Mouse (Mus musculus): ENCODE measurements around the gene Zdhhc12. TPM values are rescaled to one million over a fixed set of nuclear protein-coding genes. Genes with fewer than 3 reads are reported as not detected.
"Not testable (repeated sequence)": the region's sequence is repeated elsewhere in the genome, so short reads cannot be mapped to it uniquely, and the experiment has no call there.

The Zdhhc12 gene
- 29.6 TPM for polyA plus RNA-seq (2021)

DNA sequence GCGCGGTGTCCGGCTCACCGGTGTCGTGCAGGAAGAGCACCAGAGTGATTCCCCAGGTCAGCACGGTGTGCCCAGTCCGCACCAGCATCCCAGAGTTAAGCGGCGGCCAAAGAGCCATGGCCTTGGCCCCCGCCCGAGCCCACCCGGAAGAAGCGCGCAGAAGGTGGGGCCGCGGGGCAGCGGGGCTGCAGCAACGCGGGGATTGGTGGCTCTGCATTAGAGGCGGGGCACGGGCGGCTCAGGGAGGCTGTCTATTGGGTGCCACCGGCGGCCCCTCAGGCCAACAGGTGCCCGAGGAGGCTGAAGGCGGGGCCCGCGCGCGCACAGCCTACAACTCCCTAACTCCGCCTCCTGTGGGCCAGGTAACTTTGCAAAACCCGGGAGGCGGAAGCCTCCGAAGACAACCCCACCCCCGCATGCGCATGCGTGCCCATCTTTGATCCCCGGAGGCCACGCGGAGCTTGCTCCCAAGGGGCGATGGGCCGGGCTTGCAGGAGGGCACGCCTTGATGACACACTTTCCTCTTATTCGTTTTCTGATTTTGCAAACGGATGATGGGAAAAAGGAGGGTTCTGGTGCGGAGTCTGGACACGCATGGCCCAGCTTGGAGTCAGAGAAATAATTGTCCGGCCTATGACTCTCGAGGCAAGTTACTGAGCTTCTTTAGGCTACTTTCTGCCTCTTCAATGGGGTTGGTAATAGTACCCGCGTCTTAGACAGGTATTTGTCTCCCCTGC is at the start of gene Zdhhc12:
Zdhhc12 (minus strand) TSS at position 178 of the 737 bp plus-strand sequence.
- CTCF ChIA-PET, result interaction anchor here (1.2 kb wide), 1 partner anchor 16 kb away, joined by 3 read pairs; the partner anchor contains the start of gene Pkn3
- no peak for TF ChIP-seq CTCF (IDR thresholded peaks at IDR 0.05)
- in situ Hi-C loops (cut with MboI; ENCODE audit: low pct_unique_long_range_greater_than_20kb), result no loop called here
- DNase-seq (ENCODE audit: low read depth, low spot score), result peak; percentile 89
- ATAC-seq, result peak; percentile 90
- no peaks in the 10 kb centered on the region for H3K27me3 ChIP-seq
- POLR2A ChIA-PET, result interaction anchor here (1.5 kb wide), 1 partner anchor 51 kb away, joined by 4 read pairs; no protein-coding TSS in a partner anchor

DNA sequence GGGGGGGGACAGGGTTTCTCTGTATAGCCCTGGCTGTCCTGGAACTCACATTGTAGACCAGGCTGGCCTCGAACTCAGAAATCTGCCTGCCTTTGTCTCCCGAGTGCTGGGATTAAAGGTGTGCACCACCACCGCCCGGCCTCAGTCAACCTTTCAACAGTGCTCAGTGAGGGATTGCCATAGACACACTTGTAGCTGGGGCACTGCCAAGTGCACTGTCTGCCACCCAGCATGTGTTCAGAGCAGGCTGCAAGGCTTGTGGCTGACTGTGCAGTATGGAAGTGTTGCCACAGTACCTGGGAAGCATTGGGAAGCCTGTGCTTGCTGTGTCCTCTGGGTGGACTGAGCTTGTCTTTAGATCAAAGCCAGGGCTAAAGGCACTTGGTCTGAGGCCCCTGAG is 46.6 kb upstream of the Zdhhc12 start:
- POLR2A ChIA-PET; in situ Hi-C loops (cut with MboI; ENCODE audit: low pct_unique_long_range_greater_than_20kb); DNase-seq (ENCODE audit: low read depth, low spot score); H3K27me3 ChIP-seq; ATAC-seq: not testable (repeated sequence)
- CTCF ChIA-PET, result interaction anchor here (1.0 kb wide), 2 partner anchors 22 kb away, joined by 3 read pairs; no protein-coding TSS in a partner anchor

DNA sequence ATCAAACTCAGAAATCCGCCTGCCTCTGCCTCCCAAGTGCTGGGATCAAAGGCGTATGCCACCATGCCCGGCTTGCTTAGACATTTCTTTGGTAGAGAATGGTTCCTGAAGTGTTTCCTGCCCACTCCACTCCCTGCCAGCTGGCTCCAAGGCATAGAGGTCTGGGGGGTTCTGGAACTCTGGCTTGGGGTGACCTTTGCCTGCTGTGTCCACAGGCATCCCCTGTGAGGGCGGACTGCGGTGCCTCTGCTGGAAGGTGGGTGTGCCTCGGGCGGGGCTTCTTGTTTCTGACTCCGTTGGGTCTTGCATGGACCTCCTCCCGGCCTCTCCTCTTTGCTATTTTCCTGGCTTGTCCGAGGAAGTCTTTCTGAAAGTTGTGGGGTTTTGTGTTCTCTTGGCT is 43.0 kb upstream of the Zdhhc12 start:
- CTCF ChIA-PET, result interaction anchor here (1.0 kb wide), 1 partner anchor 9 kb away, joined by 3 read pairs; no protein-coding TSS in a partner anchor
- in situ Hi-C loops (cut with MboI; ENCODE audit: low pct_unique_long_range_greater_than_20kb), result no loop called here
- ATAC-seq (no peak), DNase-seq (ENCODE audit: low read depth, low spot score) (no peak)
- POLR2A ChIA-PET, result interaction anchor here (1.9 kb wide), 2 partner anchors 8 to 11 kb away, joined by 6 to 10 read pairs; no protein-coding TSS in a partner anchor
- H3K27me3 ChIP-seq, result no peaks in the 10 kb centered on the region
- no peak for TF ChIP-seq CTCF (IDR thresholded peaks at IDR 0.05)

DNA sequence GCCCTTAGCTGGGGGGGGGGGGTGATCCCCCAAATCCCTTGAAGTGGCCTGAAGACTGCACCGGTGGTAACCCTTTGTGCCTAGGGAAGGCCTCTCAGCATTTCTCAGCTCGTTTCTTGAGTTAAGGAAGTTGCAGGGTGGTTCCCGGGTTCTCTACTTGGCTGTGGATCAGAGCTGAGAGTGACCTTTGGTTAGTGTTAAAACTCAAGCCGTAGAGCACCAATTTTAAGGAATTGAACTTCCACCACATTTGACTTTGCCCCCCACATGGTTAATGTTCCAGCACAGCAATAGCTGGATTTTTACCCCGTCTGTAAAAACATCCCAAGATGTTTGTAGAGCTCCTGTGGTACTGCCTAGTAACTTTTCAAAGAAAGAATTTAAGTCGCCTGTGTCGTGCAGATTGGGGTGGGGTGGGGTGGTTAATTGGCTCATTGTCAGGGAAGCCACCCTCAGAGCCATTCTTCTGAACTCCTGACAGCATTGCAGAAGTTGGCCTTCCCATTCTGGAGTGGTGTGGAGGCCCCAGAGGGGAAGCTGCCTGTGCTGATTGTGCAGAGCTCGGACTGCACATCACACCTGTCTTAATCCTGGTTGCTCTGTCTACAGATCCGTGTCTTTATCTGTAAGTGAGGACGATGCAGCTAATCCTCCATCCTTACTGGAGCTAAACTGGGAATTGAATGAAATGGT is 41.6 kb upstream of the Zdhhc12 start:
- CTCF ChIA-PET, result interaction anchor here (0.8 to 2.6 kb wide), 7 partner anchors 9 to 225 kb away, joined by 3 to 8 read pairs (median 4); partner anchors contain the start of gene Spout1

DNA sequence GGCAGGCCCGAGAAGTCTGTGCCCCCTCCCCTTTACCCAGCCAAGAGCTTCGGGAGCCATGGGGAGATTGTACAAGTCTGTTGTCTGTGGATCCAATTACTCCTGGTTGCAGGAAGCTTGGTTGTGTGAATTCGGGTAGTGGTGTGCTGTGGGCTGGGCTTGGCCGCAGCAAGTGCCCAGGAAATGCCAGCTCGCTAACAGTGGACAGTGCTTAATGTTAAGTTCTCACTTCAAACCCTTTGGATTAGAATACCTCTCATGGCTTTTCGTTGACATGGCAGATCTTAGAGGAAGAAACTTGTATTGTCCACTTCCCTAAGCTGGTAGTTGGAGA is 40.9 kb upstream of the Zdhhc12 start:
- ChIA-PET CTCF (interaction anchor here (1.4 to 2.6 kb wide), 4 partner anchors 10 to 44 kb away, joined by 4 to 8 read pairs (median 6); partner anchors contain the start of gene Spout1), POLR2A (interaction anchor here (0.7 to 4.1 kb wide), 7 partner anchors 10 to 328 kb away, joined by 3 to 18 read pairs (median 5); partner anchors contain the start of genes Endog and Zer1)
- H3K27me3 ChIP-seq, result no peaks in the 10 kb centered on the region
- ATAC-seq (no peak), DNase-seq (ENCODE audit: low read depth, low spot score) (no peak)
- TF ChIP-seq CTCF (IDR thresholded peaks at IDR 0.05), result no peak
- in situ Hi-C loops (cut with MboI; ENCODE audit: low pct_unique_long_range_greater_than_20kb), result no loop called here

More for the DNA sequence above, 41.6 kb upstream of the Zdhhc12 start:
- TF ChIP-seq CTCF (IDR thresholded peaks at IDR 0.05), result no peak
- in situ Hi-C loops (cut with MboI; ENCODE audit: low pct_unique_long_range_greater_than_20kb), result no loop called here
- POLR2A ChIA-PET, result interaction anchor here (0.7 to 4.1 kb wide), 6 partner anchors 10 to 328 kb away, joined by 3 to 18 read pairs (median 8); partner anchors contain the start of genes Endog and Zer1
- DNase-seq (ENCODE audit: low read depth, low spot score) (no peak), ATAC-seq (no peak)
- no peaks in the 10 kb centered on the region for H3K27me3 ChIP-seq

DNA sequence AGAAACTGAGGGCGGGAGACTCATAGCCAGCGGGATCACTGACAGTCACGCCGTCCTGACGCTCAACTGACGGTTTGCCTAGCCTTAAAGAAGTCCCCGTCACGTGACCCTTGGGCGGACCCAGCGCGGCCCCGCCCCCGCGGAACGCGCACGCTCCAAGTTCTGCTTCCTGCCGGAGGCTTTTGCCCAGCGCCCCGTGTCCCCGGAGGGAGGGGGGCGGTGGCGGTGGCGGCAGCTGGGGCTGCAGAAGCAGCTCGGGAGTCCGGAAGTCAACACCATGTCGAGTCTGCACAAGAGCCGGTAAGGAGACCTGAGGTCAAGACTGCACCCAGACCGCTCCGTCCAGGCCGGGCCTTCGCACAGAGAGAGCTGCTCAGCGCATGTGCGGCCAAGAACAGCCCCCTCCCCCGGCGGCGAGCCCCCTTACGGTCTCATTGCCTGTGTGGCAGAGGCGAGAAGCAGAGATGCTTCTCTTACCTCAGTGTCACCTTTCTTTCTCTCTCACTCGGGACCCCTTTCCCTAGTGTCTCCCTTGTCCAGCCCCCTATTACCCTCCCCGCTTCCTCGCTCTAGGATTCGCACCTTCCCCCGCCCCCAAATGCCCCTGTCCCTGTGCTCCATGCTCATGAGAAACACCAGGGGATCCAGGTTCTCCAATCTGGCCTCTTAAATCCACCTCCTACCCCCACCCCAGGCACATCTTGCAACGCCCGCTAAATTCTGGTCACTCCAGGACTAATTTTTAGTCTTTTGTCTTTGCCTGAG is 40.3 kb upstream of the Zdhhc12 start, which contains the start of gene Tbc1d13:
Tbc1d13 (plus strand) TSS at position 134 of the 765 bp plus-strand sequence.
- no peaks in the 10 kb centered on the region for H3K27me3 ChIP-seq
- CTCF ChIA-PET, result interaction anchor here (1.4 to 2.6 kb wide), 6 partner anchors 11 to 44 kb away, joined by 4 to 8 read pairs (median 6); partner anchors contain the start of gene Spout1
- DNase-seq (ENCODE audit: low read depth, low spot score) (peak; percentile 56), ATAC-seq (peak; percentile 76)
- POLR2A ChIA-PET, result interaction anchor here (0.7 to 4.1 kb wide), 5 partner anchors 10 to 329 kb away, joined by 3 to 18 read pairs (median 5); partner anchors contain the start of gene Zer1
- no peak for TF ChIP-seq CTCF (IDR thresholded peaks at IDR 0.05)
- in situ Hi-C loops (cut with MboI; ENCODE audit: low pct_unique_long_range_greater_than_20kb), result no loop called here

DNA sequence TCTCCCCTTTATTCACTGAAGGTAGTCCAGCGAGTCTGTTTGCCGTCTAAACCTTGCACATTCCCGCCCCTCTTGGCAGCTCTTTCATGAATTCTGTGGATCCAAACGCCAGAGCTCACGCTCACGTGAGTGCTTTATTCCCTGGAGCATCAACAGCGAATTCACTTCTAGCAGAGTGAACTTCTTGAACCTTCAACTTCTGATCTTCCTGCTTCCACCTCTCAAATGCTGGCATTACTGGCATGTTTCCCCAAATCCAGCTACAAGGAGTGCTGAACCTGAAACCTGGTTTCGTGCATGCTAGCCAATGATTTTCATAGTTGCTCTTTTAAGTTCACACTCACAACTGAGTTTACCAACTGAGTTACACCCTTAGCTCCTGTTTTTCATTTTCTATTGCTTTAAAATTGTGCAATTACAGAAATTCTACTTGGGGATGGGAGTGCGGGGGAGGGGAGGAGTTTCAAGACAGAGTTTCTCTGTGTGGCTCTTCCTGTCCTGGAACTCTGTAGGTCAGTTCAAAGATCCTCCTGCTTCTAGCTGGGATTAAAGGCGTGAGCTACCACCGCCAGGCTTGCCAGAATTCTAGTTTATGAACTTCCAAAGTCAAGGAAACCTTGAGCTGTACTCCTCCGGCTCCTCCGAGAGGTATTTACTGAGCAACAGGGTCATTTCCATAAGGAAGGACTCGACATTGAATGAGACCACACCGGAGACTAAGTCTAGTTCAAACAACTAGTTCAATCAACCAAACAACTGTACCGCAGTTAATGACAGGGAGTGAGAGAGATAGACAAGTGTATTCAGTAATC is 39.6 kb upstream of the Zdhhc12 start:
- TF ChIP-seq CTCF (IDR thresholded peaks at IDR 0.05), result no peak
- POLR2A ChIA-PET, result interaction anchor here (0.9 to 4.1 kb wide), 4 partner anchors 9 to 70 kb away, joined by 3 to 18 read pairs (median 10); partner anchors contain the start of gene Zer1
- CTCF ChIA-PET, result interaction anchor here (1.4 to 2.6 kb wide), 4 partner anchors 11 to 29 kb away, joined by 3 to 8 read pairs (median 5); no protein-coding TSS in a partner anchor
- no peaks in the 10 kb centered on the region for H3K27me3 ChIP-seq
- DNase-seq (ENCODE audit: low read depth, low spot score), result no peak
- in situ Hi-C loops (cut with MboI; ENCODE audit: low pct_unique_long_range_greater_than_20kb), result no loop called here
- peak; percentile 44 for ATAC-seq

DNA sequence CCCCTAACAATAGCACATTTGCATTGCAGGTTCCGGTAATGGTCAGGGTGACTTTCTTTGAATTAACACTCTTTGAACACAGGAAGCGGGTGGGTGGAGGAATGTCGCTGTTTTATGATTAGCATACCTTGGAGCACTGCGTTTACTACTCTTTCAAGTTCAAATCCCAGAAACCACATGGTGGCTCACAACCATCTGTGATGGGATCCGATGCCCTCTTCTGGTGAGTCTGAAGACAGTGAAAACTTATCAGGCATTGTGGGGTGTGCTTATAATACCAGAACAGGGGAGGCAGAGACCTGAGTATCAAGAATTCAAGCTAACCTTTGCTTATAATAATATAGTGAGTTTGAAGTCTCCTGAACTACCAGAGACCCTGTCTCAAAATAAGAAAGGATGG is 37.8 kb upstream of the Zdhhc12 start:
- H3K27me3 ChIP-seq; ATAC-seq; POLR2A ChIA-PET; in situ Hi-C loops (cut with MboI; ENCODE audit: low pct_unique_long_range_greater_than_20kb); DNase-seq (ENCODE audit: low read depth, low spot score); CTCF ChIA-PET: not testable (repeated sequence)

DNA sequence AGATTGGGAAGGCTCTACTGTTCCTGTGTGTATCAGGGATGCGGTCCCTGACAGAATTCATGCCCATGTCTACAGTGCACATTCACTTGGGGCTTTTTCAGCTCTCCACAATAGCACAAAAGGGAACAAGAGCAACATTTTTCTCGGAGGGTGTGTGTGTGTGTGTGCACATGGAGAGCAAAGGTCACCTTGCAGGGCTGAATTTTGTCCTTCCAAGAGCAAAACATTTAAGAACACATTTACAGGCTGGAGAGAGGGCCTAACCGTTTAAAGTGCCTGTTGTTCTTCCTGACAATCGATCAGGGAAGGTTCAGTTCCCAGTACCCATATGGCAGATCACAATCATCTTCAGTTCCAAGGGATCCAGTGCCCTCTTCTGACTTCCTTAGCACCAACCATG is 36.7 kb upstream of the Zdhhc12 start:
- TF ChIP-seq CTCF (IDR thresholded peaks at IDR 0.05), result no peak
- POLR2A ChIA-PET, result no interaction called here
- CTCF ChIA-PET, result interaction anchor here (1.3 to 1.5 kb wide), 2 partner anchors 31 to 41 kb away, joined by 3 to 5 read pairs; partner anchors contain the start of gene Endog
- DNase-seq (ENCODE audit: low read depth, low spot score), result no peak
- no peak for ATAC-seq
- no peaks in the 10 kb centered on the region for H3K27me3 ChIP-seq
- in situ Hi-C loops (cut with MboI; ENCODE audit: low pct_unique_long_range_greater_than_20kb), result no loop called here
